Mouse (Mus musculus) hindbrain, embryonic 11.5 days (tissue): ENCODE data around the gene Cbl. TPM values are rescaled to one million over a fixed set of nuclear protein-coding genes. Genes with fewer than 3 reads are reported as not detected.

ENCODE experiments used
- ATAC-seq: fragments of 200-750 bp; cut with Nextera tagmentation; 2 replicates; pipeline ENCODE4 v1.8.0; 2017; ENCODE audit warnings: mild to moderate bottlenecking, moderate TSS enrichment, moderate library complexity; ENCODE audit not compliant: low FRiP score
- DNase-seq: peaks from one replicate; pipeline ENCODE4 v3.0.0-alpha.2; 2015; ENCODE audit warnings: low spot score
- H3K27ac ChIP-seq: fragments of 300-500 bp; sonication (generic); 2 replicates; pipeline ENCODE4 v1.5.1; 2014; ENCODE audit warnings: mild to moderate bottlenecking, low read depth, low read length
- H3K27me3 ChIP-seq: fragments of 300-500 bp; sonication (generic); 2 replicates; pipeline ENCODE4 v1.6.1; 2014; ENCODE audit warnings: mild to moderate bottlenecking, low read length, moderate library complexity, mixed read lengths; ENCODE audit not compliant: control insufficient read depth, insufficient read depth
- H3K36me3 ChIP-seq: fragments of 300-500 bp; sonication (generic); 2 replicates; pipeline ENCODE4 v1.6.1; 2014; ENCODE audit warnings: mild to moderate bottlenecking, low read length, moderate library complexity, mixed read lengths; ENCODE audit not compliant: control insufficient read depth, insufficient read depth
- H3K4me1 ChIP-seq: fragments of 300-500 bp; sonication (generic); replicated peaks from 2 replicates; pipeline ENCODE4 v1.6.1; 2014; ENCODE audit warnings: low read length, mixed read lengths; ENCODE audit not compliant: control insufficient read depth, insufficient read depth
- H3K4me2 ChIP-seq: fragments of 300-500 bp; sonication (generic); replicated peaks from 2 replicates; pipeline ENCODE4 v1.6.1; 2014; ENCODE audit warnings: mild to moderate bottlenecking, low read depth, low read length
- H3K4me3 ChIP-seq: fragments of 300-500 bp; sonication (generic); 2 replicates; pipeline ENCODE4 v1.5.1; 2014; ENCODE audit warnings: low read depth, low read length
- H3K9ac ChIP-seq: fragments of 300-500 bp; sonication (generic); 2 replicates; pipeline ENCODE4 v1.6.1; 2014; ENCODE audit warnings: low read depth, low read length
- H3K9me3 ChIP-seq: fragments of 300-500 bp; sonication (generic); 2 replicates; pipeline ENCODE4 v1.6.1; 2016; ENCODE audit warnings: low read length; ENCODE audit not compliant: control insufficient read depth
- whole genome bisulfite sequencing: fragments of 180-500 bp; shearing (Covaris S2); extraction: QIAGEN DNeasy Blood & Tissue Kit; methylation state at CpG from one replicate; pipeline ENCODE4 v1.1.7; 2014; 5-methylcytosine and 5-hydroxymethylcytosine counted together
- polyA plus RNA-seq: library from polyadenylated mRNA; unstranded; fragments of >200 nt; fragmentation: Nextera tagmentation; extraction: Ambion mirVana; gene quantifications from 2 replicates; pipeline ENCODE4 v1.2.1, GENCODE M21; 2014

Gene Cbl
- polyA plus RNA-seq, 1 experiment from 2014 or later, result 24.7 TPM

- H3K9me3 ChIP-seq, result no peaks in the 10 kb centered on the region
- no peaks in the 10 kb centered on the region for H3K36me3 ChIP-seq
- peaks cover 8% of the 10 kb centered on the region for H3K4me1 ChIP-seq
- ATAC-seq (no peak), DNase-seq (no peak)
- H3K4me3 ChIP-seq, result no peak overlapping the region; the same call in 1 of the 2 replicates
- WGBS, result 65% methylated on average over 7 of the region's 7 CpGs
- H3K27me3 ChIP-seq, result peaks cover 41% of the 10 kb centered on the region
- peak overlapping the region; percentile 85 for H3K4me2 ChIP-seq
- no peak overlapping the region for H3K9ac ChIP-seq
- H3K27ac ChIP-seq, result no peak overlapping the region
Measured at GRCm38 (mm10) chr9:44135731-44136411, 98.0 kb downstream of the Cbl start.

GRCm38 (mm10) chr9:44134851-44135730, 98.8 kb downstream of the Cbl start:
- WGBS, result 4% methylated on average over 49 of the region's 49 CpGs
- Histone ChIP-seq H3K4me3 (peak overlapping the region; percentile 50), H3K36me3 (no peaks in the 10 kb centered on the region), H3K4me2 (peak overlapping the region; percentile 85), H3K27ac (no peak overlapping the region), H3K27me3 (peaks cover 41% of the 10 kb centered on the region), H3K9ac (peak overlapping the region; percentile 45), H3K9me3 (no peaks in the 10 kb centered on the region), H3K4me1 (peaks cover 14% of the 10 kb centered on the region)
- DNase-seq (peak; percentile 45), ATAC-seq (no peak)

GRCm38 (mm10) chr9:44134101-44134850, 99.6 kb downstream of the Cbl start, which contains the start of gene Mcam:
TSS of gene Mcam (plus strand) at chr9:44134469.
- peak within 1 kb of the TSS; percentile 45 for H3K9ac ChIP-seq
- H3K4me1 ChIP-seq, result peaks cover 14% of the 10 kb centered on the region
- H3K36me3 ChIP-seq, result no peaks in the 10 kb centered on the region
- H3K4me2 ChIP-seq, result peak within 1 kb of the TSS; percentile 85
- ATAC-seq (no peak), DNase-seq (peak; percentile 67)
- H3K9me3 ChIP-seq, result no peaks in the 10 kb centered on the region
- peaks cover 43% of the 10 kb centered on the region for H3K27me3 ChIP-seq
- under 1% methylated on average over 55 of the region's 55 CpGs for WGBS
- no peak within 1 kb of the TSS for H3K27ac ChIP-seq
- peak within 1 kb of the TSS; percentile 50 for H3K4me3 ChIP-seq

GRCm38 (mm10) chr9:44133287-44133686, 100.6 kb downstream of the Cbl start:
- Histone ChIP-seq H3K4me3 (no peak overlapping the region), H3K4me1 (peaks cover 14% of the 10 kb centered on the region), H3K9ac (0 out of 2 replicates have a peak overlapping the region, but pooled peaks have one; percentile 7), H3K9me3 (no peaks in the 10 kb centered on the region), H3K27me3 (peaks cover 44% of the 10 kb centered on the region), H3K4me2 (0 out of 2 replicates have a peak overlapping the region, but pooled peaks have one; percentile 11), H3K36me3 (no peaks in the 10 kb centered on the region), H3K27ac (no peak overlapping the region)
- ATAC-seq, result no peak
- no peak for DNase-seq
- 26% methylated on average over 2 of the region's 2 CpGs for WGBS

- ATAC-seq (no peak), DNase-seq (no peak)
- Histone ChIP-seq H3K4me1 (peaks cover 14% of the 10 kb centered on the region), H3K4me2 (no peak overlapping the region), H3K27me3 (peaks cover 44% of the 10 kb centered on the region), H3K36me3 (no peaks in the 10 kb centered on the region), H3K9me3 (no peaks in the 10 kb centered on the region), H3K27ac (no peak overlapping the region), H3K9ac (no peak overlapping the region), H3K4me3 (no peak overlapping the region)
- WGBS, result 66% methylated on average over 5 of the region's 5 CpGs
Measured at GRCm38 (mm10) chr9:44132200-44132599, 101.6 kb downstream of the Cbl start.

- no peak for ATAC-seq
- DNase-seq, result no peak
- Histone ChIP-seq H3K27ac (no peak overlapping the region), H3K9ac (no peak overlapping the region), H3K4me3 (no peak overlapping the region), H3K9me3 (no peaks in the 10 kb centered on the region), H3K27me3 (peaks cover 42% of the 10 kb centered on the region), H3K36me3 (no peaks in the 10 kb centered on the region), H3K4me1 (peaks cover 14% of the 10 kb centered on the region), H3K4me2 (no peak overlapping the region)
- WGBS, result 37% methylated on average over 7 of the region's 7 CpGs
Measured at GRCm38 (mm10) chr9:44131276-44131590, 102.6 kb downstream of the Cbl start.

GRCm38 (mm10) chr9:44130581-44131275, 103.1 kb downstream of the Cbl start:
- ATAC-seq, result peak; percentile 58
- Histone ChIP-seq H3K4me1 (peaks cover 14% of the 10 kb centered on the region), H3K27me3 (peaks cover 38% of the 10 kb centered on the region), H3K9ac (peak overlapping the region; percentile 52), H3K4me3 (peak overlapping the region; percentile 6; the same call in 1 of the 2 replicates), H3K36me3 (no peaks in the 10 kb centered on the region), H3K27ac (peak overlapping the region; percentile 56; the same call in 1 of the 2 replicates), H3K4me2 (peak overlapping the region; percentile 69), H3K9me3 (no peaks in the 10 kb centered on the region)
- DNase-seq, result peak; percentile 66
- 8% methylated on average over 19 of the region's 19 CpGs for WGBS

- no peaks in the 10 kb centered on the region for H3K9me3 ChIP-seq
- H3K4me3 ChIP-seq, result peak overlapping the region; percentile 32
- DNase-seq (peak; percentile 70), ATAC-seq (peak; percentile 60)
- H3K4me2 ChIP-seq, result peak overlapping the region; percentile 69
- peaks cover 13% of the 10 kb centered on the region for H3K4me1 ChIP-seq
- peak overlapping the region; percentile 52 for H3K9ac ChIP-seq
- WGBS, result under 1% methylated on average over 27 of the region's 27 CpGs
- peak overlapping the region; percentile 56 for H3K27ac ChIP-seq
- H3K36me3 ChIP-seq, result no peaks in the 10 kb centered on the region
- H3K27me3 ChIP-seq, result peaks cover 31% of the 10 kb centered on the region
Measured at GRCm38 (mm10) chr9:44130034-44130433, 103.8 kb downstream of the Cbl start.
